Mouse (Mus musculus): ENCODE results near the gene Uhmk1. TPM values are rescaled to one million over a fixed set of nuclear protein-coding genes. Genes with fewer than 3 reads are reported as not detected.
"Not testable (repeated sequence)": the region's sequence is repeated elsewhere in the genome, so short reads cannot be mapped to it uniquely, and the experiment has no call there.

Gene Uhmk1
- polyA plus RNA-seq (2014; fragmentation: Nextera tagmentation; extraction: Ambion mirVana) = 11.7 and 12.8 TPM in 2 replicates

DNA sequence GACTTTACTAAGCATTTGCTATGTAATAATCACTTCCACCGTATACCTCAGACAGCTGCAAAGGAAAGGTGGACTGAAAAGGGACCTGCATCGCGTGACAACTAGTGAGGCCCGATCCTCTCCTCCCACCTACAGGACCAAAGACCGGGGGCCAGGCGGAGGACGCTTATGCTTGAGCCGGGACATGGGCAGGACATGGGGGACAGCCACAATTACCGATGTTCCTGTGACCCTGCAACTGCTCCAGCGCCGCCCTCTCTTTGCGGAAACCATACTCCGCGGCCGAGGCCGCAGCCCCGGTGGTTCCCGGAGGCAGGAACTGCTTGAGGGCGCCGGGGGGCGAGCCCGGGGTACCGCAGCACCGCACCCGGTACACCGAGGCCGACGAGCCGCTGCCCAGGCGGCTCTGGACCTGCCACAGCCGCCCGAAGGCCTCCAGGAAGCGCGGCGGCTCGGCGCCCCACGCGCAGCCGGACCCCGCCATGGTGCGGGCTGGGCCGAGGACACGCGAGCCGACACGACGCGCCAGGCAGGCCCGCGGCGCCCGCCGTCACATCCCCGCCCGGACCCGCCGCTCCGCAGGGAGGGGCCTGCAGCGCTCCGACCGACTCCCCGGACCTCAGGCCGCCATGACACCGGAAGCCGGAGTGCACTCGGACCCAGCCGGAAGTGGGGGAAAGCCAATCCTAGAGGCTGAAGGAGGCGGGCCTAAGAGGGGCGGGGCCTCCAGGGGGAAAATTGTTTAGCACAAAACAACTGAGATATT lies at the start of gene Uhmk1:
Gene Uhmk1 (minus strand): TSS at position 641 of the 766 bp plus-strand sequence.
- Histone ChIP-seq H3K4me2 (ENCODE audit: low read length) (peak within 1 kb of the TSS; percentile 79), H3K36me3 (ENCODE audit: control insufficient read depth, insufficient read depth, low read length) (peaks cover 22% of the 10 kb centered on the region), H3K27me3 (ENCODE audit: control insufficient read depth, insufficient read depth, low read length) (no peaks in the 10 kb centered on the region), H3K4me1 (ENCODE audit: control insufficient read depth, insufficient read depth, low read length) (peaks cover 10% of the 10 kb centered on the region; the same call in 1 of the 2 replicates), H3K27ac (replicated peaks; ENCODE audit: low read depth, low read length) (peak within 1 kb of the TSS; percentile 78), H3K4me3 (replicated peaks; ENCODE audit: low read depth, low read length) (peak within 1 kb of the TSS; percentile 78), H3K9ac (replicated peaks; ENCODE audit: low read length) (peak within 1 kb of the TSS; percentile 93), H3K9me3 (ENCODE audit: control insufficient read depth, low read length) (no peaks in the 10 kb centered on the region)
- WGBS = under 1% methylated on average over 70 of the region's 70 CpGs
- DNase-seq = peak; percentile 96
- peak; percentile 98 for ATAC-seq (ENCODE audit: low FRiP score, low TSS enrichment)

DNA sequence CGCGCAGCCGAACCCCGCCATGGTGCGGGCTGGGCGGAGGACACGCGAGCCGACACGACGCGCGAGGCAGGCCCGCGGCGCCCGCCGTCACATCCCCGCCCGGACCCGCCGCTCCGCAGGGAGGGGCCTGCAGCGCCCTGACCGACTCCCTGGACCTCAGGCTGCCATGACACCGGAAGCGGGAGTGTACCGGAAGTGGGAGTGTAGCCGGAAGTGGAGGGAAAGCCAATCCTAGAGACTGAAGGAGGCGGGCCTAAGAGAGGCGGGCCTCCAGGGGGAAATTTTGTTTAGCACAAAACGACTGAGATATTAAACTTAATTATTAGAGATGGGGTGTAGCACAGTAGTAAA lies 40.3 kb upstream of the Uhmk1 start:
- H3K36me3 ChIP-seq (ENCODE audit: control insufficient read depth, insufficient read depth, low read length) = no peaks in the 10 kb centered on the region
- ATAC-seq (ENCODE audit: low FRiP score, low TSS enrichment) (peak; percentile 99), DNase-seq (peak; percentile 94)
- no peaks in the 10 kb centered on the region for H3K9me3 ChIP-seq (ENCODE audit: control insufficient read depth, low read length)
- peak overlapping the region; percentile 80 for H3K9ac ChIP-seq (replicated peaks; ENCODE audit: low read length)
- H3K4me1 ChIP-seq (ENCODE audit: control insufficient read depth, insufficient read depth, low read length) = peaks cover 3% of the 10 kb centered on the region; the same call in 1 of the 2 replicates
- H3K27me3 ChIP-seq (ENCODE audit: control insufficient read depth, insufficient read depth, low read length) = 0 out of 2 replicates have a peak, but pooled peaks cover 9% of the 10 kb centered on the region
- H3K27ac ChIP-seq (replicated peaks; ENCODE audit: low read depth, low read length) = peak overlapping the region; percentile 26; the same call in 1 of the 2 replicates
- peak overlapping the region; percentile 78 for H3K4me2 ChIP-seq (ENCODE audit: low read length)
- H3K4me3 ChIP-seq (replicated peaks; ENCODE audit: low read depth, low read length) = peak overlapping the region; percentile 73
- WGBS = 2% methylated on average over 28 of the region's 32 CpGs

DNA sequence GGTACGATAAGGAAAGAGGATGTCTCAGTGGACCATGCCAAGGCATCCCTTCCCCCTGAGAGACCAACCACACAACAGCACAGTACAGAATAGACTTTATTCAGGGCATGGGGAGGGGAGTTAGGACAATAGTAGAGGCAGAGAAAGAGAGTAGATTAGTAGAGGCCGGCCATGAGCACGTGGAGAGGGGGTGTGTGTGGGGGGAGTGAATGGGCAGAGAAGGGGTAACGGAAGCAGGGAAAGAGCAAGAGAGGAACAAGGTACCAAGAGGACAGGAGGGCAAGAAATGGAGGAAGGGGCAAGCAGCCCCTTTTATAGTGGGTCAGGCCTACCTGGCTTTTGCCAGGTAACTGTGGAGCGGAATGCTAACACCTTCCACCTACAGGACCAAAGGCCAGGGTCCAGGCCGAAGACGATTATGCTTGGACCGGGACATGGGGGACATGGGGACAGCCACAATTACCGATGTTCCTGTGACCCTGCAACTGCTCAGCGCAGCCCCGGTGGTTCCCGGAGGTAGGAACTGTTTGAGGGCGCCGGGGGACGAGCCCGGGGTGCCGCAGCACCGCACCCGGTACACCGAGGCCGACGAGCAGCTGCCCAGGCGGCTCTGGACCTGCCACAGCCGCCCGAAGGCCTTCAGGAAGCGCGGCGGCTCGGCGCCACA lies 39.8 kb upstream of the Uhmk1 start:
- H3K9me3 ChIP-seq (ENCODE audit: control insufficient read depth, low read length) = no peaks in the 10 kb centered on the region
- peak overlapping the region; percentile 73 for H3K4me3 ChIP-seq (replicated peaks; ENCODE audit: low read depth, low read length)
- peak overlapping the region; percentile 78 for H3K4me2 ChIP-seq (ENCODE audit: low read length)
- 26% methylated on average over 29 of the region's 30 CpGs for WGBS
- peak overlapping the region; percentile 80 for H3K9ac ChIP-seq (replicated peaks; ENCODE audit: low read length)
- ATAC-seq (ENCODE audit: low FRiP score, low TSS enrichment) = peak; percentile 85
- no peaks in the 10 kb centered on the region for H3K36me3 ChIP-seq (ENCODE audit: control insufficient read depth, insufficient read depth, low read length)
- no peak for DNase-seq
- peaks cover 3% of the 10 kb centered on the region; the same call in 1 of the 2 replicates for H3K4me1 ChIP-seq (ENCODE audit: control insufficient read depth, insufficient read depth, low read length)
- H3K27ac ChIP-seq (replicated peaks; ENCODE audit: low read depth, low read length) = peak overlapping the region; percentile 26; the same call in 1 of the 2 replicates
- 0 out of 2 replicates have a peak, but pooled peaks cover 9% of the 10 kb centered on the region for H3K27me3 ChIP-seq (ENCODE audit: control insufficient read depth, insufficient read depth, low read length)

DNA sequence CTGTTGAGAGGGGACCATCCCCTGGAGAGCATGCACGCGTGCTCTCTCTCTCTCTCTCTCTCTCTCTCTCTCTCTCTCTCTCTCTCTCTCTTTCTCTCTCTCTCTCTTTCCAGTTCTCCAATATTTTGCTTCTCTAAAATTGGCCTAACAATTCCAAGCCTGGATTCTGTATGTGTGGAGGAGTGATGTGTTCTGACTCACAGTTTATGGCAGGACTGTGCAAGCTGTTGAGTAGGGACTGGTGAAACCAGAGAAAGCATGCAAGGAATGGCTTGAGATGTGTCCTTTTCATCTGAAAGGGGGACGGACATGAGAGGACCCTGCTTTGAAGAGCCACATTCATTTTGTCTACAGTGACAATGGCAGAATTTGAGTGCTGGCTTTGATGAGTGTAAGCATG lies 29.8 kb upstream of the Uhmk1 start:
- Histone ChIP-seq H3K4me2 (ENCODE audit: low read length) (no peak overlapping the region), H3K27me3 (ENCODE audit: control insufficient read depth, insufficient read depth, low read length) (no peaks in the 10 kb centered on the region), H3K9ac (replicated peaks; ENCODE audit: low read length) (no peak overlapping the region), H3K4me1 (ENCODE audit: control insufficient read depth, insufficient read depth, low read length) (no peaks in the 10 kb centered on the region), H3K36me3 (ENCODE audit: control insufficient read depth, insufficient read depth, low read length) (no peaks in the 10 kb centered on the region), H3K4me3 (replicated peaks; ENCODE audit: low read depth, low read length) (no peak overlapping the region), H3K27ac (replicated peaks; ENCODE audit: low read depth, low read length) (no peak overlapping the region), H3K9me3 (ENCODE audit: control insufficient read depth, low read length) (no peaks in the 10 kb centered on the region)
- DNase-seq (no peak), ATAC-seq (ENCODE audit: low FRiP score, low TSS enrichment) (no peak)
- WGBS = 87% methylated on average over 3 of the region's 3 CpGs

DNA sequence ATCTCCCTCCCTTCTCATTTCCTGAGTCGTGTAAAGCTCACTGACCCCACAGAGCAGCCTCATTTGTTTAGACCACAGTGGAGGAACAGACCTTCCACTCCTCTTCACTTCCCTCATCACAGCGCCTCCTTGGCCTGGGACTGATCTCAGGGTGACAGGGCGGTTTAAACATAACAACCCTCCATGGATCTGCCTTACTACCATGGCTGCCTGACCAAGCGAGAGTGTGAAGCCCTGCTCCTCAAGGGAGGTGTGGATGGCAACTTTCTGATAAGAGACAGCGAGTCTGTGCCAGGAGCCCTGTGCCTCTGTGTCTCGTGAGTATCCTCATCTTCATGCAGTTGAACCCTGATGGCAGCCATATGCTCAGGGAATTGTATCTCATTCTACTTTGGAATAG lies 17.5 kb upstream of the Uhmk1 start, which contains the start of gene Sh2d1b2:
Gene Sh2d1b2 (plus strand): TSS at position 62 of the 400 bp plus-strand sequence.
- not testable (repeated sequence) for H3K27me3 ChIP-seq (ENCODE audit: control insufficient read depth, insufficient read depth, low read length); H3K27ac ChIP-seq (replicated peaks; ENCODE audit: low read depth, low read length); H3K4me1 ChIP-seq (ENCODE audit: control insufficient read depth, insufficient read depth, low read length); H3K4me3 ChIP-seq (replicated peaks; ENCODE audit: low read depth, low read length); H3K36me3 ChIP-seq (ENCODE audit: control insufficient read depth, insufficient read depth, low read length); ATAC-seq (ENCODE audit: low FRiP score, low TSS enrichment); H3K9ac ChIP-seq (replicated peaks; ENCODE audit: low read length); H3K9me3 ChIP-seq (ENCODE audit: control insufficient read depth, low read length); H3K4me2 ChIP-seq (ENCODE audit: low read length); DNase-seq
- WGBS = 73% methylated on average over 5 of the region's 6 CpGs

DNA sequence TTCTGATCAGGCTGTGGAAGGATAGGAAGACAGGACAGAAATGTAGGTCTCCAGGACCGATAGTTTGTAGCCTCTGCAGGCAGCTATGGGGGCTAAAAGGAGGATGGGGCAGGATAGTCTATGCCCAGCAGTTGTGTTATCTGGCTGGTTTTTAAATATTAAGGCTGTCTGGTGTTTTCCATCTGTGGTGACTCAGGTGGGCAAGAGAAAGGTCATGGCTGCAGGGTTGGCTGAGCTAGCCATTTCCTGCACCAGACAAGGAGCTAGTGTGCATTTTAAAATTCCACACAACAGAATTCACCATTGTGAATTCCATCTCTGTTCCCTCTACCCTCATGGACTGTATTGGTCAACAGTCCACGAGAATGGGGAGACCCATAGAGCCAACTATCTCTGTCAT lies 8.1 kb upstream of the Uhmk1 start:
- H3K9ac ChIP-seq (replicated peaks; ENCODE audit: low read length) = no peak overlapping the region

DNA sequence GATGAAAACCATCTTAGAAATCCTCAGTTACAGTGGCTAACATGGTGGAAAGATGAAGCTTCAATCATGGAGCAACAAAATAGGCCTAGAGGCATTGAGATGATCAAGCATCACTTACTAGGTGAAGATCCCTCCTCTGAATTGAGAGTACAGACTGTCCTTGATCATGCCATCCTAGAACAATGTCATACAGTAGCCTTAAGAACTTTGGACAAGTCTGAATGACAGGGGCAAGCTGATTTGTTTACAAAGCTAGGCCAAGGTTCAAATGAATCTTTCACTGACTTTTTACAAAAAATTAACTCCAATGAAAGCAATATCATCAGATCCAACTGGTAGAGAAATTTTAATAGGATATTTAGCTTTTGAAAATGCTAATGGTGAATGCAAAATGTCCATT lies 5.2 kb upstream of the Uhmk1 start:
- H3K36me3 ChIP-seq (ENCODE audit: control insufficient read depth, insufficient read depth, low read length) = no peaks in the 10 kb centered on the region
- H3K27ac ChIP-seq (replicated peaks; ENCODE audit: low read depth, low read length) = no peak overlapping the region
- no peak overlapping the region for H3K9ac ChIP-seq (replicated peaks; ENCODE audit: low read length)
- H3K4me1 ChIP-seq (ENCODE audit: control insufficient read depth, insufficient read depth, low read length) = no peaks in the 10 kb centered on the region
- no peak overlapping the region for H3K4me2 ChIP-seq (ENCODE audit: low read length)
- H3K27me3 ChIP-seq (ENCODE audit: control insufficient read depth, insufficient read depth, low read length) = no peaks in the 10 kb centered on the region
- H3K9me3 ChIP-seq (ENCODE audit: control insufficient read depth, low read length) = no peaks in the 10 kb centered on the region
- no peak overlapping the region for H3K4me3 ChIP-seq (replicated peaks; ENCODE audit: low read depth, low read length)
- DNase-seq (no peak), ATAC-seq (ENCODE audit: low FRiP score, low TSS enrichment) (no peak)

More for the DNA sequence above, 8.1 kb upstream of the Uhmk1 start:
- Histone ChIP-seq H3K27ac (replicated peaks; ENCODE audit: low read depth, low read length) (no peak overlapping the region), H3K4me3 (replicated peaks; ENCODE audit: low read depth, low read length) (no peak overlapping the region), H3K36me3 (ENCODE audit: control insufficient read depth, insufficient read depth, low read length) (no peaks in the 10 kb centered on the region), H3K4me1 (ENCODE audit: control insufficient read depth, insufficient read depth, low read length) (no peaks in the 10 kb centered on the region), H3K9me3 (ENCODE audit: control insufficient read depth, low read length) (no peaks in the 10 kb centered on the region), H3K27me3 (ENCODE audit: control insufficient read depth, insufficient read depth, low read length) (no peaks in the 10 kb centered on the region), H3K4me2 (ENCODE audit: low read length) (no peak overlapping the region)
- ATAC-seq (ENCODE audit: low FRiP score, low TSS enrichment) (no peak), DNase-seq (no peak)
- 84% methylated on average over 2 of the region's 2 CpGs for WGBS

DNA sequence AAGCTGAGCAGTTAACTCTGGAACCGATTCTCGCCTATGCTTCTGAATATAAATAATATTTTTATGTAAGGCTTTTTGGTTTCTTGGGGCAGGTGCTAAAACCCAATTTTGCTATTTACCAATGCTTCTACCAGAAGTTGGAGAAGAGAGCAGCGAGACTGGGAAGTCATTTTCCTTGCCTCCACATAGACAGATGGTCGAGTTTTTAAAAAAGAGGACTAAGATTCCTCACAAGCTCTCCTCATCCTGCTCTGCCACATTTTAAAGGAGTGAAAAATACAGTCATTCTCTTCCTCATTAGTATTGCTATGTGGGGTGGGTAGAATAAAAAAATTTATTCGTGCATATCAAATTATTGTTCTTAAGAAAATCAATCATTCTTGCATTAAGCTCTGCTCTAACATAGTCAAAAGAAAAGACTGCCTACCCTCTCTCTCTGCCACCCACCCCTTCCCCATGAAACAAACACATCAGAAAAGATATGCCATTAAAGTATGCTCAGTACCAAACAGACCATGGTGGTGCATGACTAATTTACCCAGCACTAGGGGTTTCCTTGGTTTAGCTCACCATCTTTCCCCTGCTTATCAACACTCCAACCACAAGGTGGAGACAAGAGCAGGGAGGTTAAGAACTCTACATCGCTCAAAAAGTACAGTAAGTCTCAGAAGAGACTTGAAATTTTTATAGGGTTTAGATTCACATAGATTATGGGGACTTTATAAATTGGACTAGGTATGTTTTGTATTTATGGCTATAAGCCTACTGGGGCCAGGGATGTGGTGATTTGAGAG lies 3.1 kb upstream of the Uhmk1 start:
- DNase-seq (peak; percentile 40), ATAC-seq (ENCODE audit: low FRiP score, low TSS enrichment) (no peak)
- H3K4me1 ChIP-seq (ENCODE audit: control insufficient read depth, insufficient read depth, low read length) = peaks cover 9% of the 10 kb centered on the region; the same call in 1 of the 2 replicates
- WGBS = 84% methylated on average over 6 of the region's 6 CpGs
- H3K9ac ChIP-seq (replicated peaks; ENCODE audit: low read length) = no peak overlapping the region
- no peaks in the 10 kb centered on the region for H3K9me3 ChIP-seq (ENCODE audit: control insufficient read depth, low read length)
- no peaks in the 10 kb centered on the region for H3K36me3 ChIP-seq (ENCODE audit: control insufficient read depth, insufficient read depth, low read length)
- no peak overlapping the region for H3K4me3 ChIP-seq (replicated peaks; ENCODE audit: low read depth, low read length)
- no peaks in the 10 kb centered on the region for H3K27me3 ChIP-seq (ENCODE audit: control insufficient read depth, insufficient read depth, low read length)
- H3K27ac ChIP-seq (replicated peaks; ENCODE audit: low read depth, low read length) = no peak overlapping the region
- H3K4me2 ChIP-seq (ENCODE audit: low read length) = no peak overlapping the region
